Mouse (Mus musculus) intestine, embryonic 16.5 days (tissue): ENCODE results near the gene Gm20388. TPM values are rescaled to one million over a fixed set of nuclear protein-coding genes. Genes with fewer than 3 reads are reported as not detected.

Source experiments
- ATAC-seq: fragments of 200-750 bp; cut with Nextera tagmentation; 2 replicates; pipeline ENCODE4 v1.8.0; 2017; ENCODE audit warnings: moderate TSS enrichment, moderate library complexity
- H3K27ac ChIP-seq: fragments of 300-500 bp; sonication (generic); 2 replicates; pipeline ENCODE4 v1.5.1; 2014; ENCODE audit warnings: mild to moderate bottlenecking, low read length
- H3K27me3 ChIP-seq: fragments of 300-500 bp; sonication (generic); replicated peaks from 2 replicates; pipeline ENCODE4 v1.6.1; 2014; ENCODE audit warnings: low read length, control low read depth, mixed read lengths; ENCODE audit not compliant: control insufficient read depth, insufficient read depth
- H3K36me3 ChIP-seq: fragments of 300-500 bp; sonication (generic); 2 replicates; pipeline ENCODE4 v1.6.1; 2014; ENCODE audit warnings: low read length, control low read depth; ENCODE audit not compliant: control insufficient read depth, insufficient read depth
- H3K4me1 ChIP-seq: fragments of 300-500 bp; sonication (generic); 2 replicates; pipeline ENCODE4 v1.6.1; 2014; ENCODE audit warnings: low read length, control low read depth, mixed read lengths; ENCODE audit not compliant: control insufficient read depth, insufficient read depth
- H3K4me2 ChIP-seq: fragments of 300-500 bp; sonication (generic); 2 replicates; pipeline ENCODE4 v1.6.1; 2014; ENCODE audit warnings: low read depth, low read length, control low read depth
- H3K4me3 ChIP-seq: fragments of 300-500 bp; sonication (generic); 2 replicates; pipeline ENCODE4 v1.5.1; 2014; ENCODE audit warnings: mild to moderate bottlenecking, low read length
- H3K9ac ChIP-seq: fragments of 300-500 bp; sonication (generic); 2 replicates; pipeline ENCODE4 v1.6.1; 2014; ENCODE audit warnings: low read depth, low read length
- H3K9me3 ChIP-seq: fragments of 300-500 bp; sonication (generic); 2 replicates; pipeline ENCODE4 v1.6.1; 2016; ENCODE audit warnings: low read length, control low read depth; ENCODE audit not compliant: control insufficient read depth
- WGBS: fragments of 180-500 bp; shearing (Covaris S2); extraction: QIAGEN DNeasy Blood & Tissue Kit; methylation state at CpG from one replicate; pipeline ENCODE4 v1.1.7; 2014; 5-methylcytosine and 5-hydroxymethylcytosine counted together
- polyA plus RNA-seq: library from polyadenylated mRNA; unstranded; fragments of >200 nt; fragmentation: Nextera tagmentation; extraction: Ambion mirVana; gene quantifications from 2 replicates; pipeline ENCODE4 v1.2.1, GENCODE M21; 2015

Gene Gm20388
- polyA plus RNA-seq, 1 experiment from 2014 or later, result 5.8 TPM

GRCm38 (mm10) chr8:122236521-122236920, 2325.9 kb downstream of the Gm20388 start:
- H3K27ac ChIP-seq, result no peak overlapping the region
- H3K4me3 ChIP-seq, result no peak overlapping the region
- no peaks in the 10 kb centered on the region for H3K9me3 ChIP-seq
- peaks cover 9% of the 10 kb centered on the region for H3K4me1 ChIP-seq
- H3K4me2 ChIP-seq, result no peak overlapping the region
- WGBS, result 92% methylated on average over 3 of the region's 3 CpGs
- no peaks in the 10 kb centered on the region for H3K36me3 ChIP-seq
- ATAC-seq, result no peak
- H3K9ac ChIP-seq, result no peak overlapping the region
- no peaks in the 10 kb centered on the region; the same call in 1 of the 2 replicates for H3K27me3 ChIP-seq

- Histone ChIP-seq H3K4me2 (no peak overlapping the region), H3K4me1 (peaks cover 9% of the 10 kb centered on the region), H3K9ac (no peak overlapping the region), H3K27ac (no peak overlapping the region), H3K36me3 (no peaks in the 10 kb centered on the region), H3K4me3 (no peak overlapping the region), H3K27me3 (no peaks in the 10 kb centered on the region; the same call in 1 of the 2 replicates), H3K9me3 (no peaks in the 10 kb centered on the region)
- no peak for ATAC-seq
- WGBS, result 64% methylated on average over 11 of the region's 11 CpGs
Measured at GRCm38 (mm10) chr8:122238225-122238624, 2327.6 kb downstream of the Gm20388 start.

- 29% methylated on average over 8 of the region's 8 CpGs for WGBS
- no peaks in the 10 kb centered on the region for H3K27me3 ChIP-seq
- no peak overlapping the region for H3K4me3 ChIP-seq
- no peak overlapping the region for H3K27ac ChIP-seq
- H3K9ac ChIP-seq, result no peak overlapping the region
- H3K4me1 ChIP-seq, result peaks cover 9% of the 10 kb centered on the region
- H3K4me2 ChIP-seq, result no peak overlapping the region
- no peak for ATAC-seq
- H3K9me3 ChIP-seq, result no peaks in the 10 kb centered on the region
- no peaks in the 10 kb centered on the region for H3K36me3 ChIP-seq
Measured at GRCm38 (mm10) chr8:122238731-122239130, 2328.1 kb downstream of the Gm20388 start.

GRCm38 (mm10) chr8:122240241-122241026, 2329.8 kb downstream of the Gm20388 start:
- no peak for ATAC-seq
- Histone ChIP-seq H3K4me3 (no peak overlapping the region), H3K4me1 (0 out of 2 replicates have a peak, but pooled peaks cover 3% of the 10 kb centered on the region), H3K4me2 (no peak overlapping the region), H3K36me3 (no peaks in the 10 kb centered on the region), H3K27ac (no peak overlapping the region), H3K9ac (no peak overlapping the region), H3K27me3 (no peaks in the 10 kb centered on the region), H3K9me3 (no peaks in the 10 kb centered on the region)
- 87% methylated on average over 16 of the region's 16 CpGs for WGBS

GRCm38 (mm10) chr8:122243310-122243709, 2332.7 kb downstream of the Gm20388 start:
- no peak overlapping the region for H3K9ac ChIP-seq
- H3K27ac ChIP-seq, result no peak overlapping the region
- H3K4me3 ChIP-seq, result no peak overlapping the region
- no peak overlapping the region for H3K4me2 ChIP-seq
- no peaks in the 10 kb centered on the region for H3K27me3 ChIP-seq
- no peaks in the 10 kb centered on the region for H3K9me3 ChIP-seq
- H3K4me1 ChIP-seq, result 0 out of 2 replicates have a peak, but pooled peaks cover 7% of the 10 kb centered on the region
- ATAC-seq, result no peak
- H3K36me3 ChIP-seq, result no peaks in the 10 kb centered on the region
- WGBS, result 69% methylated on average over 4 of the region's 4 CpGs

- no peak overlapping the region for H3K4me3 ChIP-seq
- no peak overlapping the region for H3K4me2 ChIP-seq
- H3K27me3 ChIP-seq, result no peaks in the 10 kb centered on the region
- H3K27ac ChIP-seq, result no peak overlapping the region
- H3K9ac ChIP-seq, result no peak overlapping the region
- H3K9me3 ChIP-seq, result no peaks in the 10 kb centered on the region
- WGBS, result 77% methylated on average over 6 of the region's 6 CpGs
- ATAC-seq, result no peak
- H3K36me3 ChIP-seq, result no peaks in the 10 kb centered on the region
- H3K4me1 ChIP-seq, result 0 out of 2 replicates have a peak, but pooled peaks cover 4% of the 10 kb centered on the region
Measured at GRCm38 (mm10) chr8:122245161-122245560, 2334.5 kb downstream of the Gm20388 start.

- Histone ChIP-seq H3K4me3 (no peak overlapping the region), H3K27ac (no peak overlapping the region), H3K9me3 (no peaks in the 10 kb centered on the region), H3K9ac (no peak overlapping the region), H3K36me3 (no peaks in the 10 kb centered on the region), H3K27me3 (no peaks in the 10 kb centered on the region), H3K4me2 (no peak overlapping the region), H3K4me1 (0 out of 2 replicates have a peak, but pooled peaks cover 4% of the 10 kb centered on the region)
- WGBS, result 37% methylated on average over 12 of the region's 12 CpGs
- no peak for ATAC-seq
Measured at GRCm38 (mm10) chr8:122246257-122247211, 2335.9 kb downstream of the Gm20388 start.

- no peak overlapping the region for H3K9ac ChIP-seq
- 72% methylated on average over 1 of the region's 1 CpGs for WGBS
- H3K27ac ChIP-seq, result no peak overlapping the region
- 0 out of 2 replicates have a peak, but pooled peaks cover 2% of the 10 kb centered on the region for H3K4me1 ChIP-seq
- ATAC-seq, result no peak
- peaks cover 8% of the 10 kb centered on the region; the same call in 1 of the 2 replicates for H3K27me3 ChIP-seq
- no peak overlapping the region for H3K4me2 ChIP-seq
- H3K4me3 ChIP-seq, result no peak overlapping the region
- H3K36me3 ChIP-seq, result no peaks in the 10 kb centered on the region
- no peaks in the 10 kb centered on the region for H3K9me3 ChIP-seq
Measured at GRCm38 (mm10) chr8:122251739-122252138, 2341.1 kb downstream of the Gm20388 start.

- Histone ChIP-seq H3K4me3 (no peak overlapping the region), H3K27ac (no peak overlapping the region), H3K9me3 (no peaks in the 10 kb centered on the region), H3K36me3 (no peaks in the 10 kb centered on the region), H3K4me2 (no peak overlapping the region), H3K27me3 (peaks cover 8% of the 10 kb centered on the region; the same call in 1 of the 2 replicates), H3K4me1 (no peaks in the 10 kb centered on the region), H3K9ac (no peak overlapping the region)
- 61% methylated on average over 5 of the region's 5 CpGs for WGBS
- no peak for ATAC-seq
Measured at GRCm38 (mm10) chr8:122252366-122252765, 2341.7 kb downstream of the Gm20388 start.
